Mouse (Mus musculus) heart, embryonic 15.5 days (tissue): Measurements from ENCODE around the gene Akap7. TPM values are rescaled to one million over a fixed set of nuclear protein-coding genes. Genes with fewer than 3 reads are reported as not detected.

Source experiments
- ATAC-seq: fragments of 200-750 bp; cut with Nextera tagmentation; replicated peaks from 2 replicates; pipeline ENCODE4 v1.8.0; 2017; ENCODE audit warnings: low read depth, moderate TSS enrichment; ENCODE audit not compliant: insufficient number of reproducible peaks, insufficient read depth, low FRiP score
- H3K27ac ChIP-seq: fragments of 300-500 bp; sonication (generic); 2 replicates; pipeline ENCODE4 v1.5.1; 2015; ENCODE audit warnings: mild to moderate bottlenecking, inconsistent platforms
- H3K27me3 ChIP-seq: fragments of 300-500 bp; sonication (generic); 2 replicates; pipeline ENCODE4 v1.6.1; 2015; ENCODE audit warnings: inconsistent platforms
- H3K36me3 ChIP-seq: fragments of 300-500 bp; sonication (generic); 2 replicates; pipeline ENCODE4 v1.6.1; 2015; ENCODE audit warnings: mild to moderate bottlenecking, inconsistent platforms
- H3K4me1 ChIP-seq: fragments of 300-500 bp; sonication (generic); replicated peaks from 2 replicates; pipeline ENCODE4 v1.6.1; 2015; ENCODE audit warnings: inconsistent platforms
- H3K4me2 ChIP-seq: fragments of 300-500 bp; sonication (generic); 2 replicates; pipeline ENCODE4 v1.6.1; 2015; ENCODE audit warnings: inconsistent platforms, mild to moderate bottlenecking, moderate library complexity
- H3K4me3 ChIP-seq: fragments of 300-500 bp; sonication (generic); 2 replicates; pipeline ENCODE4 v1.5.1; 2015; ENCODE audit warnings: mild to moderate bottlenecking, inconsistent platforms
- H3K9ac ChIP-seq: fragments of 300-500 bp; sonication (generic); 2 replicates; pipeline ENCODE4 v1.6.1; 2015; ENCODE audit warnings: mild to moderate bottlenecking, inconsistent platforms
- H3K9me3 ChIP-seq: fragments of 300-500 bp; sonication (generic); replicated peaks from 2 replicates; pipeline ENCODE4 v1.6.1; 2016; ENCODE audit warnings: inconsistent platforms
- WGBS: fragments of 180-500 bp; shearing (Covaris S2); methylation state at CpG from one replicate; pipeline ENCODE4 v1.1.7; 2015; ENCODE audit warnings: mixed read lengths; 5-methylcytosine and 5-hydroxymethylcytosine counted together
- polyA plus RNA-seq: library from polyadenylated mRNA; unstranded; fragments of >200 nt; fragmentation: Nextera tagmentation; extraction: Ambion mirVana; gene quantifications from 2 replicates; pipeline ENCODE4 v1.2.1, GENCODE M21; 2015

Akap7 gene
- polyA plus RNA-seq, 1 experiment from 2014 or later = 29.9 TPM

- H3K27me3 ChIP-seq = no peaks in the 10 kb centered on the region
- H3K9ac ChIP-seq = peak overlapping the region; percentile 80
- peak overlapping the region; percentile 78 for H3K4me3 ChIP-seq
- H3K36me3 ChIP-seq = no peaks in the 10 kb centered on the region
- H3K9me3 ChIP-seq = no peaks in the 10 kb centered on the region
- peaks cover 15% of the 10 kb centered on the region for H3K4me1 ChIP-seq
- WGBS = under 1% methylated on average over 73 of the region's 81 CpGs
- peak overlapping the region; percentile 97 for H3K27ac ChIP-seq
- ATAC-seq = peak; percentile 96
- H3K4me2 ChIP-seq = peak overlapping the region; percentile 69
Measured at GRCm38 (mm10) chr10:25296657-25297369, 10.9 kb downstream of the Akap7 start.

- H3K9ac ChIP-seq = peak overlapping the region; percentile 80
- H3K27me3 ChIP-seq = no peaks in the 10 kb centered on the region
- H3K27ac ChIP-seq = peak overlapping the region; percentile 97
- H3K4me2 ChIP-seq = peak overlapping the region; percentile 69
- WGBS = 34% methylated on average over 8 of the region's 8 CpGs
- H3K9me3 ChIP-seq = no peaks in the 10 kb centered on the region
- H3K4me1 ChIP-seq = peaks cover 15% of the 10 kb centered on the region
- H3K36me3 ChIP-seq = no peaks in the 10 kb centered on the region
- no peak for ATAC-seq
- peak overlapping the region; percentile 78 for H3K4me3 ChIP-seq
Measured at GRCm38 (mm10) chr10:25296286-25296656, 11.4 kb downstream of the Akap7 start.

- no peak overlapping the region for H3K4me3 ChIP-seq
- H3K36me3 ChIP-seq = no peaks in the 10 kb centered on the region
- no peak overlapping the region; the same call in 1 of the 2 replicates for H3K4me2 ChIP-seq
- peak overlapping the region; percentile 45; the same call in 1 of the 2 replicates for H3K27ac ChIP-seq
- H3K27me3 ChIP-seq = no peaks in the 10 kb centered on the region
- peaks cover 15% of the 10 kb centered on the region for H3K4me1 ChIP-seq
- ATAC-seq = no peak
- 80% methylated on average over 9 of the region's 9 CpGs for WGBS
- no peaks in the 10 kb centered on the region for H3K9me3 ChIP-seq
- H3K9ac ChIP-seq = no peak overlapping the region
Measured at GRCm38 (mm10) chr10:25295836-25296235, 11.8 kb downstream of the Akap7 start.

GRCm38 (mm10) chr10:25294999-25295398 is 12.7 kb downstream of the Akap7 start:
- Histone ChIP-seq H3K4me1 (peaks cover 15% of the 10 kb centered on the region), H3K4me2 (no peak overlapping the region), H3K27me3 (no peaks in the 10 kb centered on the region), H3K9ac (no peak overlapping the region), H3K36me3 (no peaks in the 10 kb centered on the region), H3K9me3 (no peaks in the 10 kb centered on the region), H3K4me3 (no peak overlapping the region), H3K27ac (no peak overlapping the region; the same call in 1 of the 2 replicates)
- no peak for ATAC-seq
- WGBS = 78% methylated on average over 7 of the region's 7 CpGs

- peaks cover under 1% of the 10 kb centered on the region; the same call in 1 of the 2 replicates for H3K36me3 ChIP-seq
- ATAC-seq = no peak
- no peaks in the 10 kb centered on the region for H3K27me3 ChIP-seq
- H3K4me1 ChIP-seq = peaks cover 15% of the 10 kb centered on the region
- 88% methylated on average over 3 of the region's 3 CpGs for WGBS
- no peak overlapping the region for H3K4me3 ChIP-seq
- no peak overlapping the region for H3K4me2 ChIP-seq
- H3K27ac ChIP-seq = no peak overlapping the region
- H3K9me3 ChIP-seq = no peaks in the 10 kb centered on the region
- H3K9ac ChIP-seq = no peak overlapping the region
Measured at GRCm38 (mm10) chr10:25293796-25294195, 13.9 kb downstream of the Akap7 start.

GRCm38 (mm10) chr10:25291053-25291452 is 16.6 kb downstream of the Akap7 start:
- no peaks in the 10 kb centered on the region for H3K9me3 ChIP-seq
- ATAC-seq = no peak
- whole genome bisulfite sequencing = 60% methylated on average over 4 of the region's 4 CpGs
- H3K9ac ChIP-seq = no peak overlapping the region
- no peak overlapping the region for H3K4me2 ChIP-seq
- H3K4me3 ChIP-seq = no peak overlapping the region
- H3K4me1 ChIP-seq = no peaks in the 10 kb centered on the region; the same call in 1 of the 2 replicates
- H3K27ac ChIP-seq = peak overlapping the region; percentile 20; the same call in 1 of the 2 replicates
- peaks cover 12% of the 10 kb centered on the region for H3K36me3 ChIP-seq
- no peaks in the 10 kb centered on the region for H3K27me3 ChIP-seq

GRCm38 (mm10) chr10:25285100-25285811 is 22.4 kb downstream of the Akap7 start:
- Histone ChIP-seq H3K27ac (no peak overlapping the region), H3K9me3 (no peaks in the 10 kb centered on the region), H3K4me3 (no peak overlapping the region), H3K4me2 (no peak overlapping the region), H3K27me3 (no peaks in the 10 kb centered on the region), H3K36me3 (peaks cover 12% of the 10 kb centered on the region), H3K9ac (no peak overlapping the region), H3K4me1 (no peaks in the 10 kb centered on the region)
- 75% methylated on average over 11 of the region's 11 CpGs for WGBS
- ATAC-seq = no peak

GRCm38 (mm10) chr10:25284427-25285099 is 23.1 kb downstream of the Akap7 start:
- Histone ChIP-seq H3K27me3 (no peaks in the 10 kb centered on the region), H3K4me2 (no peak overlapping the region), H3K27ac (no peak overlapping the region), H3K9ac (no peak overlapping the region), H3K4me3 (no peak overlapping the region), H3K9me3 (no peaks in the 10 kb centered on the region), H3K4me1 (no peaks in the 10 kb centered on the region), H3K36me3 (peaks cover 12% of the 10 kb centered on the region)
- ATAC-seq = no peak
- 89% methylated on average over 8 of the region's 8 CpGs for WGBS

GRCm38 (mm10) chr10:25283397-25283796 is 24.3 kb downstream of the Akap7 start:
- no peak overlapping the region for H3K4me3 ChIP-seq
- H3K27ac ChIP-seq = no peak overlapping the region
- no peak overlapping the region for H3K9ac ChIP-seq
- no peaks in the 10 kb centered on the region for H3K27me3 ChIP-seq
- no peak for ATAC-seq
- no peak overlapping the region for H3K4me2 ChIP-seq
- 72% methylated on average over 7 of the region's 7 CpGs for WGBS
- H3K9me3 ChIP-seq = no peaks in the 10 kb centered on the region
- H3K36me3 ChIP-seq = peaks cover 8% of the 10 kb centered on the region
- H3K4me1 ChIP-seq = no peaks in the 10 kb centered on the region

GRCm38 (mm10) chr10:25280141-25280540 is 27.5 kb downstream of the Akap7 start:
- H3K36me3 ChIP-seq = no peaks in the 10 kb centered on the region
- peaks cover 3% of the 10 kb centered on the region; the same call in 1 of the 2 replicates for H3K4me1 ChIP-seq
- H3K9ac ChIP-seq = no peak overlapping the region
- WGBS = 66% methylated on average over 5 of the region's 5 CpGs
- no peak overlapping the region for H3K27ac ChIP-seq
- H3K27me3 ChIP-seq = no peaks in the 10 kb centered on the region
- ATAC-seq = no peak
- H3K4me3 ChIP-seq = no peak overlapping the region
- no peaks in the 10 kb centered on the region for H3K9me3 ChIP-seq
- H3K4me2 ChIP-seq = no peak overlapping the region

- peaks cover 3% of the 10 kb centered on the region; the same call in 1 of the 2 replicates for H3K4me1 ChIP-seq
- H3K9ac ChIP-seq = no peak overlapping the region
- H3K27me3 ChIP-seq = no peaks in the 10 kb centered on the region
- WGBS = 65% methylated on average over 3 of the region's 3 CpGs
- no peak overlapping the region for H3K4me3 ChIP-seq
- no peaks in the 10 kb centered on the region for H3K36me3 ChIP-seq
- no peaks in the 10 kb centered on the region for H3K9me3 ChIP-seq
- H3K27ac ChIP-seq = no peak overlapping the region
- no peak for ATAC-seq
- no peak overlapping the region for H3K4me2 ChIP-seq
Measured at GRCm38 (mm10) chr10:25279406-25279805, 28.3 kb downstream of the Akap7 start.
